In the genomic region with DNA sequence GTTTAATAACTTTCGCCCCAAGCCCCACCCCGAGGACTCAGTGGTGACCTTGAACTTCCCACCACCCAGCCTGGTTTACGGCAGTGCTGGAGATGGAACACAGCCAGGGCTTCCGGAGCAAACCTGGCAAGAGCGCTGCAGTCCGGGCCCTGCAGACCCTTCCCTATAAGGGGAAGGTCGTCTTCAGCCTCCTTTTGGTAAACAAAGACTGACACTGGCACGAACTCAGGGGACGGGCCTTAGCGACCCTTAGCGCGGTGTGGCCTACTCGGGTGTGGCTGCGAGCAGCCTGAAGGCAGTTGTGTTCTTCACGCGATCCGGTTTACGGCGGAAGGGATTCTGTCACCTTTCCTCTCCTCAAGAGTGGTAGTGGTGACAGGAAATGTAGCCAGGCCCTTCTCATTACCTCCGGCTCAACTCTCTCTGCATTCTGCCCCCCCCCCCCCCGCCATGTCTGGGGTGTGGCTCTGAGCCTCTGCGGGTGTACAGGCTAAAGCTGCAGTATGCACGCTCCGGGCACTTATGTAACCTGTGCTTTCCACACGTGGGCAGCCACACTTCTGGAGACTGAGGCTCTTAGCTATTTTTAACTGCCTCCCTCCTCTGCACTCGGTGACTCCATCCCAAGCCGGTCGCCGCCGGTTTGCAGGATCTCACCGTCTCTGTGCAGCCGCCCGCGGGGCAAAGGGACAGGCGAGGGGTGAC, we compare ENCODE assay signal across 8 mouse cellular contexts. TPM values are rescaled to one million over a fixed set of nuclear protein-coding genes. Genes with fewer than 3 reads are reported as not detected.
DNase-seq lines count a peak whose midpoint lies in the region; ATAC-seq and TF ChIP-seq lines count a peak whose summit lies in the region.

A gene (plus strand): TSS at position 84 of the 705 bp plus-strand sequence.

- H3K27ac ChIP-seq in gastrocnemius, adult 2 months, result peak within 1 kb of the TSS; percentile 99
- peak within 1 kb of the TSS; percentile 97 for H3K27ac ChIP-seq in hindbrain, embryonic 16.5 days (ENCODE audit: low read depth, low read length)

- DNase-seq in cerebellum, postnatal 4 days (ENCODE audit: low spot score in 2 of 2), result peak; percentile 23 to 60
- peak; percentile 93 for DNase-seq in gastrocnemius, adult 2 months
- peak; percentile 93 for DNase-seq in left cerebral cortex, adult 11 months (ENCODE audit: low spot score)
- DNase-seq in lung, postnatal 36 days, result peak; percentile 90
- peak; percentile 93 for DNase-seq in right cerebral cortex, adult 18-20 months
- peak; percentile 62 for DNase-seq in urinary bladder, postnatal 14 days (ENCODE audit: low spot score)

- H3K9me3 ChIP-seq in hindbrain, embryonic 16.5 days (ENCODE audit: control insufficient read depth, low read length), result no peaks in the 10 kb centered on the region

- H3K27me3 ChIP-seq in hindbrain, embryonic 16.5 days (replicated peaks; ENCODE audit: control insufficient read depth, insufficient read depth, low read length), result no peaks in the 10 kb centered on the region

- ATAC-seq in activated CD4-positive, CD25-positive, alpha-beta regulatory T cell, adult 4 months, result peak; percentile 57
- ATAC-seq in hindbrain, embryonic 16.5 days, result peak; percentile 79

- WGBS in hindbrain, embryonic 16.5 days, result 2% methylated on average over 31 of the region's 35 CpGs

- peak within 1 kb of the TSS; percentile 84 for H3K4me2 ChIP-seq in hindbrain, embryonic 16.5 days (ENCODE audit: low read length)

- peak within 1 kb of the TSS; percentile 87 for H3K4me3 ChIP-seq in gastrocnemius, adult 2 months
- H3K4me3 ChIP-seq in hindbrain, embryonic 16.5 days (ENCODE audit: low read length), result peak within 1 kb of the TSS; percentile 83

- H3K4me1 ChIP-seq in hindbrain, embryonic 16.5 days (ENCODE audit: control insufficient read depth, insufficient read depth, low read depth, low read length), result peaks cover 11% of the 10 kb centered on the region

- 0 out of 2 replicates have a peak, but pooled peaks cover 2% of the 10 kb centered on the region for H3K36me3 ChIP-seq in hindbrain, embryonic 16.5 days (ENCODE audit: control insufficient read depth, insufficient read depth, low read length)

- TF ChIP-seq CTCF in gastrocnemius, adult 2 months (IDR thresholded peaks at IDR 0.05), result no peak

- H3K9ac ChIP-seq in hindbrain, embryonic 16.5 days (ENCODE audit: low read depth, low read length), result peak within 1 kb of the TSS; percentile 89

- intact Hi-C loops in gastrocnemius, adult 2 months (cut with DNase I), result loop anchor here (5.0 kb wide), 1 partner anchor 224 kb away; no protein-coding TSS in a partner anchor

RNA-seq across cellular contexts. Expression of the gene that starts here (rescaled TPM):
- 100 to 1,000 TPM; 223 to 231 TPM for polyA plus RNA-seq in activated CD4-positive, CD25-positive, alpha-beta regulatory T cell, adult 4 months (2017; shearing (Covaris generic))
- total RNA-seq in gastrocnemius, adult 2 months (2021), result 100 to 1,000 TPM; 440 to 533 TPM
- polyA plus RNA-seq in hindbrain, embryonic 16.5 days (2015; fragmentation: Nextera tagmentation; extraction: Ambion mirVana), result 389 and 473 TPM in 2 replicates

Comparison
In these comparisons a context has a peak if more than half of its experiments do, and no peak if none do; other contexts are left out.
1. Peak in every context shown above with its lines: DNase-seq, ATAC-seq, H3K4me3 ChIP-seq and H3K27ac ChIP-seq.
2. DNase-seq: peak in every context shown above with its lines; median percentile 93 in gastrocnemius, adult 2 months; 93 in left cerebral cortex, adult 11 months; 93 in right cerebral cortex, adult 18-20 months; 90 in lung, postnatal 36 days; 62 in urinary bladder, postnatal 14 days; 42 in cerebellum, postnatal 4 days.